Mouse (Mus musculus): ENCODE measurements at regions not wholly inside any gene's neighbourhood (a gene's known extent, or its start where the extent isn't known, plus 50 kb on each side); places are given as distances from the start of the nearest gene placed in this dataset.

- 73% methylated on average over 1 of the region's 1 CpGs for WGBS
- H3K36me3 ChIP-seq (ENCODE audit: control insufficient read depth, insufficient read depth, low read length): no peaks in the 10 kb centered on the region
These were observed 56.3 kb upstream of the Lmo2 start for GRCm38 (mm10) chr2:103901457-103901856.

GRCm38 (mm10) chr2:103902777-103903176 lies 55.0 kb upstream of the Lmo2 start:
- Histone ChIP-seq H3K36me3 (ENCODE audit: control insufficient read depth, insufficient read depth, low read length) (no peaks in the 10 kb centered on the region), H3K4me3 (ENCODE audit: low read length) (no peak overlapping the region), H3K27me3 (ENCODE audit: control insufficient read depth, insufficient read depth, low read depth, low read length) (no peaks in the 10 kb centered on the region), H3K27ac (ENCODE audit: low read length) (no peak overlapping the region), H3K4me1 (replicated peaks; ENCODE audit: control insufficient read depth, insufficient read depth, low read length) (peaks cover 20% of the 10 kb centered on the region), H3K9me3 (ENCODE audit: control insufficient read depth, low read length) (no peaks in the 10 kb centered on the region), H3K9ac (ENCODE audit: low read length) (no peak overlapping the region), H3K4me2 (ENCODE audit: low read depth, low read length) (no peak overlapping the region)
- WGBS: 69% methylated on average over 11 of the region's 11 CpGs
- no peak for ATAC-seq (ENCODE audit: low read depth)

More at GRCm38 (mm10) chr2:103901457-103901856, 56.3 kb upstream of the Lmo2 start:
- H3K4me1 ChIP-seq (replicated peaks; ENCODE audit: control insufficient read depth, insufficient read depth, low read length): peaks cover 20% of the 10 kb centered on the region
- no peak overlapping the region for H3K9ac ChIP-seq (ENCODE audit: low read length)
- peak overlapping the region; percentile 38; the same call in 1 of the 2 replicates for H3K27ac ChIP-seq (ENCODE audit: low read length)
- no peak overlapping the region for H3K4me2 ChIP-seq (ENCODE audit: low read depth, low read length)
- ATAC-seq (ENCODE audit: low read depth): peak; percentile 80
- H3K27me3 ChIP-seq (ENCODE audit: control insufficient read depth, insufficient read depth, low read depth, low read length): no peaks in the 10 kb centered on the region
- H3K4me3 ChIP-seq (ENCODE audit: low read length): no peak overlapping the region
- H3K9me3 ChIP-seq (ENCODE audit: control insufficient read depth, low read length): no peaks in the 10 kb centered on the region

- WGBS: 67% methylated on average over 1 of the region's 1 CpGs
- ATAC-seq (ENCODE audit: low read depth): no peak
- Histone ChIP-seq H3K4me3 (ENCODE audit: low read length) (no peak overlapping the region), H3K36me3 (ENCODE audit: control insufficient read depth, insufficient read depth, low read length) (no peaks in the 10 kb centered on the region), H3K4me1 (replicated peaks; ENCODE audit: control insufficient read depth, insufficient read depth, low read length) (peaks cover 20% of the 10 kb centered on the region), H3K27me3 (ENCODE audit: control insufficient read depth, insufficient read depth, low read depth, low read length) (no peaks in the 10 kb centered on the region), H3K9ac (ENCODE audit: low read length) (no peak overlapping the region), H3K27ac (ENCODE audit: low read length) (peak overlapping the region; percentile 88), H3K9me3 (ENCODE audit: control insufficient read depth, low read length) (no peaks in the 10 kb centered on the region), H3K4me2 (ENCODE audit: low read depth, low read length) (no peak overlapping the region)
These were observed 52.1 kb upstream of the Lmo2 start for GRCm38 (mm10) chr2:103905681-103906080.

- no peaks in the 10 kb centered on the region for H3K36me3 ChIP-seq (ENCODE audit: control insufficient read depth, insufficient read depth, low read length)
- WGBS: 23% methylated on average over 2 of the region's 2 CpGs
- peak; percentile 80 for ATAC-seq (ENCODE audit: low read depth)
- no peak overlapping the region for H3K4me2 ChIP-seq (ENCODE audit: low read depth, low read length)
- peaks cover 10% of the 10 kb centered on the region for H3K4me1 ChIP-seq (replicated peaks; ENCODE audit: control insufficient read depth, insufficient read depth, low read length)
- H3K4me3 ChIP-seq (ENCODE audit: low read length): no peak overlapping the region
- H3K27ac ChIP-seq (ENCODE audit: low read length): peak overlapping the region; percentile 88
- H3K9ac ChIP-seq (ENCODE audit: low read length): no peak overlapping the region
- H3K27me3 ChIP-seq (ENCODE audit: control insufficient read depth, insufficient read depth, low read depth, low read length): no peaks in the 10 kb centered on the region
- H3K9me3 ChIP-seq (ENCODE audit: control insufficient read depth, low read length): no peaks in the 10 kb centered on the region
These were observed 51.1 kb upstream of the Lmo2 start for GRCm38 (mm10) chr2:103906581-103907184.

Data from lung, embryonic 16.5 days (tissue).